Mouse (Mus musculus): ENCODE results near the gene Wnk3.

DNA sequence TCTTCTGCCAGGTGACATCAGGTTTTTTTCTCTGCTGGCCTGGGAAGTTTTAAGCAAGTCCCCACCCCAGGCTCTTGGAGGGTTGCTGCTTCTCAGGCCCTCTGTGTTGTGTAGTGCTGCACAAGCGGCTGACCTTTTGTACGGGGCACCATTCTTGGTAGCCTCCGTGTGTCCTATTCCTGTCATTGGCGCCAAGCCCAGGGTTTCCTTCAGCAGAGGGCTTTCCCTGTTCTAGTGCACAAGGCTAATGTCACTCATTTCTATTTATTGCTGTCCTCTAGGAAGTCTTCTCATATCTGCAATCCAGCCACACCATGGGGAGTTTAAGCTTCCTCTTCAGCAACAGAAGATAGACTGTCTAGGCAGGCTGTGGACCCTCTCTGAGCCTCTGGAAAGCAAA, 139.9 kb downstream of the Wnk3 start:
- TF ChIP-seq CTCF (IDR thresholded peaks at IDR 0.05; ENCODE audit: extremely low read depth, insufficient read depth, low read length) (no peak), POLR2A (IDR thresholded peaks at IDR 0.05; ENCODE audit: extremely low read depth, insufficient read depth, low read length) (no peak)

All from cortical plate, adult 2 months (tissue).